Mouse (Mus musculus): Measurements from ENCODE around the gene Fgf22. TPM values are rescaled to one million over a fixed set of nuclear protein-coding genes. Genes with fewer than 3 reads are reported as not detected.
A peak's percentile ranks its signal among the peaks of the same experiment; 100 is the strongest.

Gene Fgf22
- polyA plus RNA-seq, 1 experiment = 0.26 TPM

DNA sequence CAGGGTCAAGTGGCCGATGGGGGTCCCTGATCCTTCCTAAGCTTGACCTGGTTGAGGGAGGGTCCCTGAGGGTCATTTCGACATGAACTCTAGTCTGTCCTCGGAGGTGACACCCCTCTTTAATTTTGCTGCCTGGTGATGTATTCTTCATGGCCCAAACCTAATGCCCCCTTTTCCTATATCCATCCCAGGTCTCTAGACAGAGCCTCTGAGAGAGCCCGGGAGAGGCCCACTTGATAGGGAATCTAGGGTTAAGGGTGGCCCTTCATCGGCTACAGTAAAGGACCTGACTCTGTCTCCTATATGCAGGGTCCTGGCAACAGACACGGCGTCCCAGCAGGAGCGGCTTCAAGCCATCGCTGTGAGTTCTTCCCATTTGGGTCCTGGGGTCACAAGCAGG lies 51.5 kb downstream of the Fgf22 start:
- Histone ChIP-seq H3K27me3 (ENCODE audit: control insufficient read depth, insufficient read depth, insufficient read length) (no peaks in the 10 kb centered on the region), H3K4me3 (no peak overlapping the region), H3ac (ENCODE audit: control insufficient read depth, insufficient read length) (no peak overlapping the region), H3K4me2 (ENCODE audit: low read depth) (no peak overlapping the region), H3K79me2 (ENCODE audit: control insufficient read depth, insufficient read depth) (no peaks in the 10 kb centered on the region), H3K36me3 (ENCODE audit: control insufficient read depth, insufficient read depth) (peaks cover 7% of the 10 kb centered on the region)
- TF ChIP-seq MYOD1 (IDR thresholded peaks at IDR 0.05; ENCODE audit: control insufficient read depth in 1 of 3, insufficient read length in 2 of 3, low read depth in 2 of 3) (no peak), E2F4 (IDR thresholded peaks at IDR 0.05; ENCODE audit: insufficient read depth) (no peak), SRF (IDR thresholded peaks at IDR 0.05; ENCODE audit: control insufficient read depth, insufficient read length, low read depth) (no peak), POLR2AphosphoS2 (IDR thresholded peaks at IDR 0.05; ENCODE audit: insufficient read length, low read depth) (no peak), REST (IDR thresholded peaks at IDR 0.05; ENCODE audit: insufficient read depth, insufficient read length) (no peak), MAX (IDR thresholded peaks at IDR 0.05; ENCODE audit: low read depth) (no peak), TCF3 (IDR thresholded peaks at IDR 0.05; ENCODE audit: insufficient read length, low read depth) (no peak), MYOG (IDR thresholded peaks at IDR 0.05; ENCODE audit: control insufficient read depth in 1 of 3, insufficient read depth in 1 of 3, insufficient read length in 2 of 3, low read depth in 2 of 3) (no peak), TCF12 (IDR thresholded peaks at IDR 0.05; ENCODE audit: insufficient read depth, poor library complexity, severe bottlenecking) (no peak), POLR2A (IDR thresholded peaks at IDR 0.05; ENCODE audit: insufficient read length, low read depth) (no peak), CEBPB (IDR thresholded peaks at IDR 0.05; ENCODE audit: insufficient read depth, poor library complexity, severe bottlenecking) (no peak)

DNA sequence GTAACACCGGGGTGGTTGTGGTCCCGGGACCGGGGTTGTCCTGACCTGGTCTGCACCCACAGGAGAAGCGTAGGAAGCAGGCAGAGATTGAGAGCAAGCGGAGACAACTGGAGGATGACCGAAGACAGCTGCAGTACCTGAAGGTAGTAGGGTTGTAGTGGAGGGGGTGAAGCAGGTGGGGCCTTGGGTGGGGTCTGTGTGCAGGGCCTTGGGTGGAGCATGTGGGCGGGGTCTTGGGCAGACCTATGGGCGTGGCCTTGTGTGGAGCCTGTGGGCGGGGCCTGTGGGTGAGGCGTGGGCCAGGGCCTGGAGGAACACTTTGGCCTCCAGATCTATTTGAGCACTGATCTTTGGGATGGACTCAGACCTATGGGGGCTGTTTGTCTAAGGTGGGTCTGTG lies 52.1 kb downstream of the Fgf22 start:
- H3ac ChIP-seq (ENCODE audit: control insufficient read depth, insufficient read length) = no peak overlapping the region
- H3K4me2 ChIP-seq (ENCODE audit: low read depth) = no peak overlapping the region
- H3K36me3 ChIP-seq (ENCODE audit: control insufficient read depth, insufficient read depth) = peaks cover 7% of the 10 kb centered on the region
- no peak overlapping the region for H3K4me3 ChIP-seq
- H3K27me3 ChIP-seq (ENCODE audit: control insufficient read depth, insufficient read depth, insufficient read length) = no peaks in the 10 kb centered on the region
- no peaks in the 10 kb centered on the region for H3K79me2 ChIP-seq (ENCODE audit: control insufficient read depth, insufficient read depth)
- TF ChIP-seq REST (IDR thresholded peaks at IDR 0.05; ENCODE audit: insufficient read depth, insufficient read length) (no peak), MYOG (IDR thresholded peaks at IDR 0.05; ENCODE audit: control insufficient read depth in 1 of 3, insufficient read depth in 1 of 3, insufficient read length in 2 of 3, low read depth in 2 of 3) (peak in 1 of 3 experiments; percentile 19), MYOD1 (IDR thresholded peaks at IDR 0.05; ENCODE audit: control insufficient read depth in 1 of 3, insufficient read length in 2 of 3, low read depth in 2 of 3) (peak in 1 of 3 experiments; percentile 46), TCF3 (IDR thresholded peaks at IDR 0.05; ENCODE audit: insufficient read length, low read depth) (no peak), POLR2A (IDR thresholded peaks at IDR 0.05; ENCODE audit: insufficient read length, low read depth) (no peak), USF1 (IDR thresholded peaks at IDR 0.05; ENCODE audit: low read depth) (no peak), E2F4 (IDR thresholded peaks at IDR 0.05; ENCODE audit: insufficient read depth) (no peak), SRF (IDR thresholded peaks at IDR 0.05; ENCODE audit: control insufficient read depth, insufficient read length, low read depth) (peak; percentile 17)

DNA sequence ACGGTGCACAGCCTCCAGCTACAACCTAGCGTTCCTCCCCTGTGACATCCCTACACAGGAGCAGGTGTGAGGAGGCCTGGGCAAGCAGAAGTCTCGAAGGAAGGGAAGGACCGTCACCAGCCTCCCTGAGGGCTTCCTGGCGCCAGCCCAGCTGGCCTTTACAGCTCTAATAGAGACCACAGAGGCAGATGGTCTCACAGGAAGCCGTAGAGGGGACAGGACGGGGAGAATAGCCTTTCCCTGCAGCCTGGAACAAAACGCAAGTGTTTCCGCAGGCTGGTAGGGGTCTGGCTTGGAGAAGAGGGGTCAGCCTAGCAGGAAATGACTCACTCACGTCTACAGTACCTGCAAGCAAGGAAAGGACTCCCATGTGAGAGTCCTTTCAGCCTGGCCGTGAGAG lies 53.0 kb downstream of the Fgf22 start:
- no peaks in the 10 kb centered on the region for H3K27me3 ChIP-seq (ENCODE audit: control insufficient read depth, insufficient read depth, insufficient read length)
- no peak overlapping the region for H3K4me2 ChIP-seq (ENCODE audit: low read depth)
- no peak overlapping the region for H3ac ChIP-seq (ENCODE audit: control insufficient read depth, insufficient read length)
- H3K36me3 ChIP-seq (ENCODE audit: control insufficient read depth, insufficient read depth) = peaks cover 7% of the 10 kb centered on the region
- no peak overlapping the region for H3K4me3 ChIP-seq
- no peak for TF ChIP-seq POLR2AphosphoS2 (IDR thresholded peaks at IDR 0.05; ENCODE audit: insufficient read length, low read depth)
- TF ChIP-seq CEBPB (IDR thresholded peaks at IDR 0.05; ENCODE audit: insufficient read depth, poor library complexity, severe bottlenecking) = no peak
- no peak for TF ChIP-seq MYOG (IDR thresholded peaks at IDR 0.05; ENCODE audit: control insufficient read depth in 1 of 3, insufficient read depth in 1 of 3, insufficient read length in 2 of 3, low read depth in 2 of 3)
- no peak for TF ChIP-seq USF1 (IDR thresholded peaks at IDR 0.05; ENCODE audit: low read depth)
- TF ChIP-seq POLR2A (IDR thresholded peaks at IDR 0.05; ENCODE audit: insufficient read length, low read depth) = no peak
- no peak for TF ChIP-seq TCF3 (IDR thresholded peaks at IDR 0.05; ENCODE audit: insufficient read length, low read depth)
- H3K79me2 ChIP-seq (ENCODE audit: control insufficient read depth, insufficient read depth) = no peaks in the 10 kb centered on the region

Other genes with a start within 250 kb of the Fgf22 start
- 68.7 TPM for gene Plpp2, start 221.3 kb upstream of the Fgf22 start, polyA plus RNA-seq (2012; fragmentation: generic; extraction: Trizol)
- gene Mier2, start 199.9 kb upstream of the Fgf22 start, polyA plus RNA-seq (2012; fragmentation: generic; extraction: Trizol) = 26.6 TPM
- gene Theg, start 167.7 kb upstream of the Fgf22 start, polyA plus RNA-seq (2012; fragmentation: generic; extraction: Trizol) = not detected
- 0.01 TPM for gene C2cd4c, start 141.1 kb upstream of the Fgf22 start, polyA plus RNA-seq (2012; fragmentation: generic; extraction: Trizol)
- 2.3 TPM for gene Shc2, start 117.2 kb upstream of the Fgf22 start, polyA plus RNA-seq (2012; fragmentation: generic; extraction: Trizol)
- not detected for gene Odf3l2, start 109.3 kb upstream of the Fgf22 start, polyA plus RNA-seq (2012; fragmentation: generic; extraction: Trizol)
- not detected for gene Madcam1, start 90.5 kb upstream of the Fgf22 start, polyA plus RNA-seq (2012; fragmentation: generic; extraction: Trizol)
- gene Tpgs1, start 85.7 kb upstream of the Fgf22 start, polyA plus RNA-seq (2012; fragmentation: generic; extraction: Trizol) = 80.2 TPM
- gene Cdc34, start 72.9 kb upstream of the Fgf22 start, polyA plus RNA-seq (2012; fragmentation: generic; extraction: Trizol) = 299 TPM
- 0.71 TPM for gene Gzmm, start 66.1 kb upstream of the Fgf22 start, polyA plus RNA-seq (2012; fragmentation: generic; extraction: Trizol)
- gene Bsg, start 50.6 kb upstream of the Fgf22 start, polyA plus RNA-seq (2012; fragmentation: generic; extraction: Trizol) = 1,268 TPM
- 0.35 TPM for gene Hcn2, start 38.4 kb upstream of the Fgf22 start, polyA plus RNA-seq (2012; fragmentation: generic; extraction: Trizol)
- 82.3 TPM for gene Polrmt, start 8.5 kb upstream of the Fgf22 start, polyA plus RNA-seq (2012; fragmentation: generic; extraction: Trizol)
- gene Rnf126, start 11.9 kb downstream of the Fgf22 start, polyA plus RNA-seq (2012; fragmentation: generic; extraction: Trizol) = 91.3 TPM
- gene Fstl3, start 22.2 kb downstream of the Fgf22 start, polyA plus RNA-seq (2012; fragmentation: generic; extraction: Trizol) = 28.9 TPM
- gene Prss57, start 35.9 kb downstream of the Fgf22 start, polyA plus RNA-seq (2012; fragmentation: generic; extraction: Trizol) = 0.07 TPM
- 70.0 TPM for gene Palm, start 38.5 kb downstream of the Fgf22 start, polyA plus RNA-seq (2012; fragmentation: generic; extraction: Trizol)
- gene Misp, start 65.9 kb downstream of the Fgf22 start, polyA plus RNA-seq (2012; fragmentation: generic; extraction: Trizol) = 0.06 TPM
- 158 TPM for gene Ptbp1, start 99.4 kb downstream of the Fgf22 start, polyA plus RNA-seq (2012; fragmentation: generic; extraction: Trizol)
- 0.22 TPM for gene Prtn3, start 119.4 kb downstream of the Fgf22 start, polyA plus RNA-seq (2012; fragmentation: generic; extraction: Trizol)
- gene Plppr3, start 119.6 kb downstream of the Fgf22 start, polyA plus RNA-seq (2012; fragmentation: generic; extraction: Trizol) = 5.4 TPM
- gene Elane, start 131.2 kb downstream of the Fgf22 start, polyA plus RNA-seq (2012; fragmentation: generic; extraction: Trizol) = not detected
- gene Cfd, start 135.8 kb downstream of the Fgf22 start, polyA plus RNA-seq (2012; fragmentation: generic; extraction: Trizol) = not detected
- gene Med16, start 153.8 kb downstream of the Fgf22 start, polyA plus RNA-seq (2012; fragmentation: generic; extraction: Trizol) = 31.4 TPM
- not detected for gene Gm26602, start 155.8 kb downstream of the Fgf22 start, polyA plus RNA-seq (2012; fragmentation: generic; extraction: Trizol)
- 0.59 TPM for gene Kiss1r, start 161.9 kb downstream of the Fgf22 start, polyA plus RNA-seq (2012; fragmentation: generic; extraction: Trizol)
- gene R3hdm4, start 166.1 kb downstream of the Fgf22 start, polyA plus RNA-seq (2012; fragmentation: generic; extraction: Trizol) = 69.0 TPM
- gene Arid3a, start 172.0 kb downstream of the Fgf22 start, polyA plus RNA-seq (2012; fragmentation: generic; extraction: Trizol) = 1.2 TPM
- 35.1 TPM for gene Wdr18, start 205.1 kb downstream of the Fgf22 start, polyA plus RNA-seq (2012; fragmentation: generic; extraction: Trizol)
- gene Grin3b, start 215.6 kb downstream of the Fgf22 start, polyA plus RNA-seq (2012; fragmentation: generic; extraction: Trizol) = 0.73 TPM
- gene Tmem259, start 229.3 kb downstream of the Fgf22 start, polyA plus RNA-seq (2012; fragmentation: generic; extraction: Trizol) = 152 TPM
- gene Cnn2, start 233.5 kb downstream of the Fgf22 start, polyA plus RNA-seq (2012; fragmentation: generic; extraction: Trizol) = 109 TPM
- gene Abca7, start 241.4 kb downstream of the Fgf22 start, polyA plus RNA-seq (2012; fragmentation: generic; extraction: Trizol) = 15.6 TPM